Mouse (Mus musculus): ENCODE data around the gene Sstr2. TPM values are rescaled to one million over a fixed set of nuclear protein-coding genes. Genes with fewer than 3 reads are reported as not detected.

Gene Sstr2
- polyA plus RNA-seq, 2 experiments = 0.91 to 1.1 TPM

DNA sequence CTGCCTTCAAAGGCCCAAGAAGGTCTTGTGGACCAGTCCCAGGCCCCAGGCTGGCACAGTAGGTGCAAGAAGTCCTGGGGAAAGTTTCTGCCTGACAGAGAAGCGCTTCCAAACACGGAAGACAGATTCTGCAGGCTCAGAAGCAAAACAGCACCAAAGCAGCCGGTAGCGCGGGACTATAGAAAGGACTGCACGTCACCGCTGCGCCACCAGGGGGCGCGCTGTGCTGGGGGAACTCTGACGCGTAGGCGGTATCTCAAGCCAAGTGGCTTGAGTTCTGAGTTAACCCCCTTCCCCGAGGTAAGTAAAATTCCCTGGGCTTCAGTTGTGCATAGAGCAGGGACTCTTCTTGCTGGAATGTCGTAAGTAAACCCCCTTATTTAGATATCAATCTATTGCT is 29.0 kb downstream of the Sstr2 start:
- H3K36me3 ChIP-seq (ENCODE audit: control insufficient read depth, insufficient read depth, low read length) = peaks cover 18% of the 10 kb centered on the region
- no peaks in the 10 kb centered on the region for H3K27me3 ChIP-seq (ENCODE audit: control insufficient read depth, insufficient read depth, low read length)
- H3K9me3 ChIP-seq (ENCODE audit: control insufficient read depth, low read length) = peaks cover 5% of the 10 kb centered on the region
- DNase-seq (ENCODE audit: low spot score) (peak; percentile 79), ATAC-seq (ENCODE audit: low FRiP score, low read depth) (0 out of 2 replicates have a peak, but pooled peaks have one; percentile 16)
- H3K4me3 ChIP-seq (replicated peaks; ENCODE audit: low read length) = no peak overlapping the region
- 5% methylated on average over 15 of the region's 15 CpGs for WGBS
- no peak overlapping the region for H3K27ac ChIP-seq (replicated peaks; ENCODE audit: low read depth, low read length)
- no peak overlapping the region for H3K9ac ChIP-seq (ENCODE audit: low read depth, low read length, severe bottlenecking)
- H3K4me2 ChIP-seq (replicated peaks; ENCODE audit: low read depth, low read length, severe bottlenecking) = no peak overlapping the region; the same call in 1 of the 2 replicates
- peaks cover 17% of the 10 kb centered on the region for H3K4me1 ChIP-seq (ENCODE audit: control insufficient read depth, insufficient read depth, low read length)
- no peak for TF ChIP-seq POLR2A (IDR thresholded peaks at IDR 0.05; ENCODE audit: borderline replicate concordance, extremely low read depth, insufficient read depth, insufficient read length)

DNA sequence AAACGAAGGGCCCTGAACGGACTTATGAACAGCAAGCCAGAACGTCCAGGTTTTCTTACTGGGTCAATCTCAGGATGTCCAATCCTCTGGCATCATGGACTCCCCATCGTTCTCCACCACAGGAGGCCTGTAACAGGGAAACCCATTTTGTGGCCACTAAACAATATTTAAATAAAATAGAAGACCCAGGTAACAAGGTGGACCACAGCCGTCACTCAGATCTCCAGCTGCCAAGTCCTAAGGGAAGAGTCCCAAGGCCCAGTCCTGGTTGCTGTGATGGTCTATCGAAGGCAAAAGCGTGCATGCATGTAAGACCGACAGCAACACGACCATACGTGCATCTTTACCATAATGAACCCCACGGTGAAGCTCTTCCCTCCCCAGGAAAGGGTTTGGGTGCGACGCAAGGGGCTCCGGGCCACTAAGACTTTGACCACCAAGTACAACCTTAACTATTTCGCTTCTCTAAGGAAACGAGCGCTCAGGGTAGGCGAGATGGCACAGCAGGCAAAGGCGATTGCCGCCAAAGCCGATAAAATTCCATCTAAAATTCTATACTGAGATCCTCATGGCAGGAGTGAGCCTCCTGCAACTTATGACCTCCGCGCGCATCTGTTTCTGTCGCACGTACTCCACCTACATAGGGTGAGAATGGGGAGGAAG is 29.7 kb downstream of the Sstr2 start, which contains the start of gene Cog1:
Gene Cog1, plus strand, starts transcription at position 480 of the 663 bp plus-strand sequence.
- no peak for TF ChIP-seq POLR2A (IDR thresholded peaks at IDR 0.05; ENCODE audit: borderline replicate concordance, extremely low read depth, insufficient read depth, insufficient read length)
- peak within 1 kb of the TSS; percentile 95 for H3K9ac ChIP-seq (ENCODE audit: low read depth, low read length, severe bottlenecking)
- no peaks in the 10 kb centered on the region for H3K27me3 ChIP-seq (ENCODE audit: control insufficient read depth, insufficient read depth, low read length)
- H3K4me2 ChIP-seq (replicated peaks; ENCODE audit: low read depth, low read length, severe bottlenecking) = peak within 1 kb of the TSS; percentile 72
- no peak for DNase-seq (ENCODE audit: low spot score)
- peak within 1 kb of the TSS; percentile 89 for H3K27ac ChIP-seq (replicated peaks; ENCODE audit: low read depth, low read length)
- ATAC-seq (ENCODE audit: low FRiP score, low read depth) = no peak
- peaks cover 24% of the 10 kb centered on the region for H3K36me3 ChIP-seq (ENCODE audit: control insufficient read depth, insufficient read depth, low read length)
- 41% methylated on average over 26 of the region's 26 CpGs for WGBS
- peaks cover 5% of the 10 kb centered on the region for H3K9me3 ChIP-seq (ENCODE audit: control insufficient read depth, low read length)
- H3K4me3 ChIP-seq (replicated peaks; ENCODE audit: low read length) = peak within 1 kb of the TSS; percentile 96
- H3K4me1 ChIP-seq (ENCODE audit: control insufficient read depth, insufficient read depth, low read length) = peaks cover 18% of the 10 kb centered on the region

DNA sequence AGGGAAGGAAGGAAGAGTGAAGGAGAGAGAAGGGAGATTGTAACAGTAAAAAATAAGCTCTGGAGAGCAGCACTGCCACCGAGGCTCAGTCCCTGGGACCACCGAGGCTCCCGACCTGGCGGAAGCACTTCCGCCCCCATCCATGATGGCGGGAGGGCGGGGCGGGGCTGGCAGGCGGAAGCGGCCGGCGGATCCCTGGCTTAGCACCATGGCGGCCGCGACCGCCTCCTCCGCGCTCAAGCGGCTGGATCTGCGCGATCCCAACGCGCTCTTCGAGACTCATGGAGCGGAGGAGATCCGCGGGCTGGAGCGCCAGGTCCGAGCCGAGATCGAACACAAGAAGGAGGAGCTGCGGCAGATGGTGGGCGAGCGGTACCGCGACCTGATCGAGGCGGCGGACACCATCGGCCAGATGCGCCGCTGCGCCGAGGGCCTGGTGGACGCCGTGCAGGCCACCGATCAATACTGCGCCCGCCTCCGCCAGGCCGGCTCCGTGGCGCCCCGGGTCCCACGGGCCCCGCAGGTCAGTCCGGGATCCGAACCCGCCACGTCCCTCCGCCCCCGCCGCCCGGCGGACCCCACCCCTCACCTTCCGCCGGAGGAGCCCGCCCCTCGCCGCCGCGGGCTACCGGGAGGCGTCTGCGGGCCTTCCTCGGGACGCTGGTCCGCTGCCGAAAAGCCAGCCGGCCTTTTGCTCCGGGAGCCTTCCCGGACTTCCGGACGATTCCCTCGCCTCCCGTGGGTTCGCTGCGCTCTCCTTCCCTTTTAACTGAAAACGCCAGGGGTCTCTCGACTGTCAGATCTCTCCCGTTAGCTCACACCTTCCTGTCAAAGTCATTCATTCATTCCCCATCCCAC is 30.4 kb downstream of the Sstr2 start, which contains the start of gene Slc39a11:
Gene Slc39a11, minus strand, starts transcription at position 727 of the 858 bp plus-strand sequence.
- H3K27ac ChIP-seq (replicated peaks; ENCODE audit: low read depth, low read length) = peak within 1 kb of the TSS; percentile 89
- peak within 1 kb of the TSS; percentile 95 for H3K9ac ChIP-seq (ENCODE audit: low read depth, low read length, severe bottlenecking)
- peak within 1 kb of the TSS; percentile 96 for H3K4me3 ChIP-seq (replicated peaks; ENCODE audit: low read length)
- WGBS = 1% methylated on average over 59 of the region's 91 CpGs
- peaks cover 23% of the 10 kb centered on the region for H3K4me1 ChIP-seq (ENCODE audit: control insufficient read depth, insufficient read depth, low read length)
- peak; percentile 75 for DNase-seq (ENCODE audit: low spot score)
- H3K9me3 ChIP-seq (ENCODE audit: control insufficient read depth, low read length) = peaks cover 5% of the 10 kb centered on the region
- peak; percentile 82 for ATAC-seq (ENCODE audit: low FRiP score, low read depth)
- peak within 1 kb of the TSS; percentile 72 for H3K4me2 ChIP-seq (replicated peaks; ENCODE audit: low read depth, low read length, severe bottlenecking)
- H3K36me3 ChIP-seq (ENCODE audit: control insufficient read depth, insufficient read depth, low read length) = peaks cover 32% of the 10 kb centered on the region
- no peaks in the 10 kb centered on the region for H3K27me3 ChIP-seq (ENCODE audit: control insufficient read depth, insufficient read depth, low read length)
- TF ChIP-seq POLR2A (IDR thresholded peaks at IDR 0.05; ENCODE audit: borderline replicate concordance, extremely low read depth, insufficient read depth, insufficient read length) = peak; percentile 73; the same call in 1 of the 2 replicates

DNA sequence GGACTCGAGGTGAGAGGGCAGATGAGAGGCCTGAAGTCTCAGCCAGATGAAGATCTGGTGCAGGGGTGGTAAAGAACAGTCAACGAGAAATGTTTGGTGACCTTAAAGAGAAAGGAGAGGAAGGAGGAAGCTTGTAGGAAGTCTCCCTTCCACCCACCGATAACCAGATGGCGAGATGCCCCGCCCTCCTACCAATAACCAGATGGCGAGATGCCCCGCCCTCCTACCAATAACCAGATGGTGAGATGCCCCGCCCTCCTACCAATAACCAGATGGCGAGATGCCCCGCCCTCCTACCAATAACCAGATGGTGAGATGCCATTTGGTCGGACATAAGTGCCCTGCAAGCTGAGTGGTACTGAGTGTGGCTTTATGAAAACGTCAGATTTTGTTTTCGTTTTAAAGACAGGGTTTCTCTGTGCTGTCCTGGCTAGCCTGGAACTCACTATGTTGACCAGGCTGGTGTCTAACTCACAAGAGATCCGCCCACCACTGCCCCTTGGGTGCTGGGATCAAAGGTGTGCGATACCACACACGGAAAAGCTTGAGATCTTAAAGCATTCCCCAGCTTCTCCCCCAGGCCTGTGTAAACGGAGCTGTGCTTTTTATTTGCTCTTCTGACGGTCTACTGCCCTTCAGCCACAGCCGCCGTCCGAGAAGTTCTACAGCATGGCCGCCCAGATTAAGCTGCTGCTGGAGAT is 32.2 kb downstream of the Sstr2 start:
- H3K4me1 ChIP-seq (ENCODE audit: control insufficient read depth, insufficient read depth, low read length) = peaks cover 23% of the 10 kb centered on the region
- TF ChIP-seq POLR2A (IDR thresholded peaks at IDR 0.05; ENCODE audit: borderline replicate concordance, extremely low read depth, insufficient read depth, insufficient read length) = no peak
- peaks cover 50% of the 10 kb centered on the region for H3K36me3 ChIP-seq (ENCODE audit: control insufficient read depth, insufficient read depth, low read length)
- no peak overlapping the region for H3K4me3 ChIP-seq (replicated peaks; ENCODE audit: low read length)
- H3K9me3 ChIP-seq (ENCODE audit: control insufficient read depth, low read length) = no peaks in the 10 kb centered on the region
- H3K27ac ChIP-seq (replicated peaks; ENCODE audit: low read depth, low read length) = no peak overlapping the region
- no peak for DNase-seq (ENCODE audit: low spot score)
- peak overlapping the region; percentile 23; the same call in 1 of the 2 replicates for H3K4me2 ChIP-seq (replicated peaks; ENCODE audit: low read depth, low read length, severe bottlenecking)
- no peaks in the 10 kb centered on the region for H3K27me3 ChIP-seq (ENCODE audit: control insufficient read depth, insufficient read depth, low read length)
- 43% methylated on average over 20 of the region's 22 CpGs for WGBS
- H3K9ac ChIP-seq (ENCODE audit: low read depth, low read length, severe bottlenecking) = no peak overlapping the region
- no peak for ATAC-seq (ENCODE audit: low FRiP score, low read depth)

DNA sequence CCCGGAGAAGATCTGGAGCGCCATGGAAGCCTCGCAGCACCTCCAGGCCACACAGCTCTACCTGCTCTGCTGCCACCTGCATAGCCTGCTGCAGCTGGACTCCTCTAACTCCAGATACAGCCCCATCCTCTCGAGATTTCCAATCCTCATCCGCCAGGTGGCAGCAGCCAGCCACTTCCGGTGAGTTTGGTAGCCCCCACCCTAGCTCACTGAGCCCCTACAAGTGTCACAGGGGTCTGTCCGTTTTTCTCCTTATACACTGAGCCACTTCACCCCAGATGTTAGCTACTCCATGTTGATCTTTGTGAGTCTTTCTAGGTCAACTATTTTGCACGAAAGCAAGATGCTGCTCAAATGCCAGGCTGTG is 32.7 kb downstream of the Sstr2 start:
- Histone ChIP-seq H3K4me2 (replicated peaks; ENCODE audit: low read depth, low read length, severe bottlenecking) (no peak overlapping the region), H3K9me3 (ENCODE audit: control insufficient read depth, low read length) (no peaks in the 10 kb centered on the region), H3K27me3 (ENCODE audit: control insufficient read depth, insufficient read depth, low read length) (no peaks in the 10 kb centered on the region), H3K4me3 (replicated peaks; ENCODE audit: low read length) (no peak overlapping the region), H3K27ac (replicated peaks; ENCODE audit: low read depth, low read length) (no peak overlapping the region), H3K9ac (ENCODE audit: low read depth, low read length, severe bottlenecking) (no peak overlapping the region), H3K36me3 (ENCODE audit: control insufficient read depth, insufficient read depth, low read length) (peaks cover 55% of the 10 kb centered on the region), H3K4me1 (ENCODE audit: control insufficient read depth, insufficient read depth, low read length) (peaks cover 23% of the 10 kb centered on the region)
- 46% methylated on average over 8 of the region's 8 CpGs for WGBS
- DNase-seq (ENCODE audit: low spot score) (no peak), ATAC-seq (ENCODE audit: low FRiP score, low read depth) (no peak)
- TF ChIP-seq POLR2A (IDR thresholded peaks at IDR 0.05; ENCODE audit: borderline replicate concordance, extremely low read depth, insufficient read depth, insufficient read length) = no peak
